Mouse (Mus musculus) liver, postnatal 0 days (tissue): ENCODE measurements around the gene Prdm10.

Experiments
- CTCF ChIP-seq: sonication (generic); IDR thresholded peaks from 2 replicates; pipeline ENCODE4 v1.5.1; 2016; ENCODE audit warnings: antibody characterized with exemption, low read depth
- EP300 ChIP-seq: IDR thresholded peaks from 2 replicates; pipeline ENCODE4 v1.6.1; 2016; ENCODE audit warnings: antibody characterized with exemption, low read depth, mild to moderate bottlenecking

DNA sequence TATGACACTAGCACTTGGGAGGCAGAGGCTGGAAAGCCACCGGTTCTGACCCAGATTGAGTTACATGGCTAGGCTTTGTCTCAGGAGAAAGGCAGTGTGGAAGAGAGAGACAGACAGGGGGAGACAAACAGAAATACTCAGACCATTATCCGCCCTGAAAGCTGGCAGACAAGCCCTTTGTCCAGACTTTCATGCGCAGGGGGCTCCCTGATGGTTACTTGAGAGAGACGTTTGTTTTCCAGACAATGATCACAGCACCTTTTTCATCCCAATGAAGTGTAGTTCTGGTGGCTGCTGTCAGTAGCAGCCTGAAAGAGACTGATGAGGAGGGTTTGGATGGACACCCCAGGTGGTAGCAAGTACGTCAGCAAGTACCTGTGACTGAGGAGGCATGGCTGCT is 38.6 kb downstream of the Prdm10 start:
- TF ChIP-seq CTCF (no peak), EP300 (no peak)
